Mouse (Mus musculus): ENCODE measurements at regions not wholly inside any gene's neighbourhood (a gene's known extent, or its start where the extent isn't known, plus 50 kb on each side); places are given as distances from the start of the nearest gene placed in this dataset.

GRCm38 (mm10) chr13:75523293-75524278 lies 183.0 kb upstream of the Ell2 start:
- Histone ChIP-seq H3K4me2 (ENCODE audit: low read length) (no peak overlapping the region), H3K27ac (replicated peaks; ENCODE audit: low read depth, low read length) (no peak overlapping the region), H3K9ac (replicated peaks; ENCODE audit: low read length) (no peak overlapping the region), H3K9me3 (ENCODE audit: control insufficient read depth, low read length) (no peaks in the 10 kb centered on the region), H3K4me1 (ENCODE audit: control insufficient read depth, insufficient read depth, low read length) (no peaks in the 10 kb centered on the region), H3K27me3 (ENCODE audit: control insufficient read depth, insufficient read depth, low read length) (no peaks in the 10 kb centered on the region), H3K36me3 (ENCODE audit: control insufficient read depth, insufficient read depth, low read length) (no peaks in the 10 kb centered on the region), H3K4me3 (replicated peaks; ENCODE audit: low read depth, low read length) (no peak overlapping the region)
- peak; percentile 34; the same call in 1 of the 2 replicates for ATAC-seq (ENCODE audit: low FRiP score, low TSS enrichment)
- 89% methylated on average over 4 of the region's 4 CpGs for WGBS
- peak; percentile 3 for DNase-seq

GRCm38 (mm10) chr13:75524481-75524880 lies 182.1 kb upstream of the Ell2 start:
- Histone ChIP-seq H3K27me3 (ENCODE audit: control insufficient read depth, insufficient read depth, low read length) (no peaks in the 10 kb centered on the region), H3K36me3 (ENCODE audit: control insufficient read depth, insufficient read depth, low read length) (no peaks in the 10 kb centered on the region), H3K27ac (replicated peaks; ENCODE audit: low read depth, low read length) (no peak overlapping the region), H3K9me3 (ENCODE audit: control insufficient read depth, low read length) (no peaks in the 10 kb centered on the region), H3K4me3 (replicated peaks; ENCODE audit: low read depth, low read length) (no peak overlapping the region), H3K4me2 (ENCODE audit: low read length) (no peak overlapping the region), H3K9ac (replicated peaks; ENCODE audit: low read length) (no peak overlapping the region), H3K4me1 (ENCODE audit: control insufficient read depth, insufficient read depth, low read length) (no peaks in the 10 kb centered on the region)
- no peak for DNase-seq
- ATAC-seq (ENCODE audit: low FRiP score, low TSS enrichment) = no peak
- 93% methylated on average over 4 of the region's 4 CpGs for WGBS

GRCm38 (mm10) chr13:75531566-75531965 lies 175.0 kb upstream of the Ell2 start:
- H3K9ac ChIP-seq (replicated peaks; ENCODE audit: low read length) = no peak overlapping the region
- no peak for DNase-seq
- H3K4me3 ChIP-seq (replicated peaks; ENCODE audit: low read depth, low read length) = no peak overlapping the region
- no peaks in the 10 kb centered on the region for H3K27me3 ChIP-seq (ENCODE audit: control insufficient read depth, insufficient read depth, low read length)
- H3K4me1 ChIP-seq (ENCODE audit: control insufficient read depth, insufficient read depth, low read length) = no peaks in the 10 kb centered on the region
- no peak overlapping the region for H3K4me2 ChIP-seq (ENCODE audit: low read length)
- no peak for ATAC-seq (ENCODE audit: low FRiP score, low TSS enrichment)
- H3K9me3 ChIP-seq (ENCODE audit: control insufficient read depth, low read length) = no peaks in the 10 kb centered on the region
- 95% methylated on average over 1 of the region's 1 CpGs for WGBS
- no peaks in the 10 kb centered on the region for H3K36me3 ChIP-seq (ENCODE audit: control insufficient read depth, insufficient read depth, low read length)
- H3K27ac ChIP-seq (replicated peaks; ENCODE audit: low read depth, low read length) = no peak overlapping the region

- H3K36me3 ChIP-seq (ENCODE audit: control insufficient read depth, insufficient read depth, low read length) = no peaks in the 10 kb centered on the region
- no peak overlapping the region for H3K4me3 ChIP-seq (replicated peaks; ENCODE audit: low read depth, low read length)
- WGBS = 62% methylated on average over 2 of the region's 2 CpGs
- H3K9ac ChIP-seq (replicated peaks; ENCODE audit: low read length) = no peak overlapping the region
- H3K27ac ChIP-seq (replicated peaks; ENCODE audit: low read depth, low read length) = no peak overlapping the region
- H3K9me3 ChIP-seq (ENCODE audit: control insufficient read depth, low read length) = no peaks in the 10 kb centered on the region
- ATAC-seq (ENCODE audit: low FRiP score, low TSS enrichment) (no peak), DNase-seq (no peak)
- no peaks in the 10 kb centered on the region for H3K27me3 ChIP-seq (ENCODE audit: control insufficient read depth, insufficient read depth, low read length)
- no peaks in the 10 kb centered on the region for H3K4me1 ChIP-seq (ENCODE audit: control insufficient read depth, insufficient read depth, low read length)
- H3K4me2 ChIP-seq (ENCODE audit: low read length) = no peak overlapping the region
Measured at GRCm38 (mm10) chr13:75541446-75541845, 165.1 kb upstream of the Ell2 start.

- H3K4me3 ChIP-seq (replicated peaks; ENCODE audit: low read depth, low read length) = no peak overlapping the region
- H3K36me3 ChIP-seq (ENCODE audit: control insufficient read depth, insufficient read depth, low read length) = no peaks in the 10 kb centered on the region
- H3K27me3 ChIP-seq (ENCODE audit: control insufficient read depth, insufficient read depth, low read length) = no peaks in the 10 kb centered on the region
- H3K9me3 ChIP-seq (ENCODE audit: control insufficient read depth, low read length) = no peaks in the 10 kb centered on the region
- no peak overlapping the region for H3K9ac ChIP-seq (replicated peaks; ENCODE audit: low read length)
- ATAC-seq (ENCODE audit: low FRiP score, low TSS enrichment) (no peak), DNase-seq (no peak)
- WGBS = 85% methylated on average over 2 of the region's 2 CpGs
- no peak overlapping the region for H3K27ac ChIP-seq (replicated peaks; ENCODE audit: low read depth, low read length)
- H3K4me2 ChIP-seq (ENCODE audit: low read length) = no peak overlapping the region
- no peaks in the 10 kb centered on the region for H3K4me1 ChIP-seq (ENCODE audit: control insufficient read depth, insufficient read depth, low read length)
Measured at GRCm38 (mm10) chr13:75542253-75542945, 164.2 kb upstream of the Ell2 start.

GRCm38 (mm10) chr13:75542946-75543327 lies 163.6 kb upstream of the Ell2 start:
- DNase-seq (no peak), ATAC-seq (ENCODE audit: low FRiP score, low TSS enrichment) (no peak)
- H3K4me2 ChIP-seq (ENCODE audit: low read length) = no peak overlapping the region

GRCm38 (mm10) chr13:75543595-75543994 lies 163.0 kb upstream of the Ell2 start:
- Histone ChIP-seq H3K9ac (replicated peaks; ENCODE audit: low read length) (no peak overlapping the region), H3K9me3 (ENCODE audit: control insufficient read depth, low read length) (no peaks in the 10 kb centered on the region), H3K4me3 (replicated peaks; ENCODE audit: low read depth, low read length) (no peak overlapping the region), H3K36me3 (ENCODE audit: control insufficient read depth, insufficient read depth, low read length) (no peaks in the 10 kb centered on the region), H3K27ac (replicated peaks; ENCODE audit: low read depth, low read length) (no peak overlapping the region), H3K27me3 (ENCODE audit: control insufficient read depth, insufficient read depth, low read length) (no peaks in the 10 kb centered on the region), H3K4me1 (ENCODE audit: control insufficient read depth, insufficient read depth, low read length) (no peaks in the 10 kb centered on the region), H3K4me2 (ENCODE audit: low read length) (no peak overlapping the region)
- DNase-seq (no peak), ATAC-seq (ENCODE audit: low FRiP score, low TSS enrichment) (no peak)
- WGBS = 86% methylated on average over 3 of the region's 3 CpGs

More at GRCm38 (mm10) chr13:75542946-75543327, 163.6 kb upstream of the Ell2 start:
- Histone ChIP-seq H3K9ac (replicated peaks; ENCODE audit: low read length) (no peak overlapping the region), H3K4me1 (ENCODE audit: control insufficient read depth, insufficient read depth, low read length) (no peaks in the 10 kb centered on the region), H3K36me3 (ENCODE audit: control insufficient read depth, insufficient read depth, low read length) (no peaks in the 10 kb centered on the region), H3K4me3 (replicated peaks; ENCODE audit: low read depth, low read length) (no peak overlapping the region), H3K27me3 (ENCODE audit: control insufficient read depth, insufficient read depth, low read length) (no peaks in the 10 kb centered on the region), H3K27ac (replicated peaks; ENCODE audit: low read depth, low read length) (no peak overlapping the region), H3K9me3 (ENCODE audit: control insufficient read depth, low read length) (no peaks in the 10 kb centered on the region)

GRCm38 (mm10) chr13:75544728-75545127 lies 161.8 kb upstream of the Ell2 start:
- H3K9ac ChIP-seq (replicated peaks; ENCODE audit: low read length) = no peak overlapping the region
- no peak overlapping the region for H3K27ac ChIP-seq (replicated peaks; ENCODE audit: low read depth, low read length)
- H3K36me3 ChIP-seq (ENCODE audit: control insufficient read depth, insufficient read depth, low read length) = no peaks in the 10 kb centered on the region
- no peaks in the 10 kb centered on the region for H3K4me1 ChIP-seq (ENCODE audit: control insufficient read depth, insufficient read depth, low read length)
- no peak overlapping the region for H3K4me3 ChIP-seq (replicated peaks; ENCODE audit: low read depth, low read length)
- H3K9me3 ChIP-seq (ENCODE audit: control insufficient read depth, low read length) = no peaks in the 10 kb centered on the region
- no peaks in the 10 kb centered on the region for H3K27me3 ChIP-seq (ENCODE audit: control insufficient read depth, insufficient read depth, low read length)
- ATAC-seq (ENCODE audit: low FRiP score, low TSS enrichment) = no peak
- no peak overlapping the region for H3K4me2 ChIP-seq (ENCODE audit: low read length)
- no peak for DNase-seq

All from midbrain, embryonic 14.5 days (tissue).